ENCODE assay signal across 8 mouse cellular contexts in genomic region chr17:24243311-24243969, GRCm38 (mm10). TPM values are rescaled to one million over a fixed set of nuclear protein-coding genes. Genes with fewer than 3 reads are reported as not detected.
DNase-seq lines count a peak whose midpoint lies in the region; TF ChIP-seq lines count a peak whose summit lies in the region.
"Had no signal": no experiment of that assay in that cellular context is flagged by ENCODE, and none has a peak within 500 bp of the region (broad histone marks: within the 10 kb centered on the region; RNA-seq: fewer than 3 reads in every experiment).

No protein-coding gene starts in this region.

- H3K36me3 ChIP-seq in ES-E14 (ENCODE audit: control insufficient read depth, insufficient read depth, low read length, poor library complexity, severe bottlenecking): peaks cover 76% of the 10 kb centered on the region

- peak; percentile 48 to 54 for DNase-seq in layer of hippocampus, postnatal 10 days (ENCODE audit: low spot score in 2 of 2)
- DNase-seq in layer of hippocampus, postnatal 36 days: no peak
- DNase-seq in ES-E14 (ENCODE audit: low read depth, low spot score): peak; percentile 42
- peak; percentile 27 for DNase-seq in brain, adult 2 months (ENCODE audit: low read depth, low spot score)
- peak; percentile 41 for DNase-seq in lung, postnatal 10 days
- DNase-seq in thymus, postnatal 4 days: peak; percentile 83
- DNase-seq in layer of hippocampus, adult 9-10 months (ENCODE audit: low spot score): no peak

- H3K27ac ChIP-seq in ES-E14 (ENCODE audit: insufficient read depth, low read depth, low read length, poor library complexity, severe bottlenecking): no peak overlapping the region
- H3K27ac ChIP-seq: embryonic facial prominence, embryonic 12.5 days had no signal

- no peaks in the 10 kb centered on the region for H3K9me3 ChIP-seq in ES-E14 (ENCODE audit: control insufficient read depth, insufficient read depth, low read depth, low read length)

- H3K4me3 ChIP-seq in ES-E14 (ENCODE audit: insufficient read depth in 1 of 2, low read depth in 1 of 2, low read length in 2 of 2, poor library complexity in 1 of 2, severe bottlenecking in 1 of 2): no peak overlapping the region
- H3K4me3 ChIP-seq: embryonic facial prominence, embryonic 12.5 days had no signal

- no peak overlapping the region for H3K9ac ChIP-seq in ES-E14 (ENCODE audit: insufficient read depth, low read depth, low read length, poor library complexity, severe bottlenecking)
- H3K9ac ChIP-seq: embryonic facial prominence, embryonic 12.5 days had no signal

- in situ Hi-C loops in ES-E14 (cut with MboI; ENCODE audit: low sequenced_read_pairs in 2 of 2, unreplicated experiment in 2 of 2): no loop called here

- H3K4me1 ChIP-seq in ES-E14 (ENCODE audit: control insufficient read depth in 2 of 2, insufficient read depth in 2 of 2, low read length in 2 of 2, poor library complexity in 1 of 2): no peaks in the 10 kb centered on the region
- H3K4me1 ChIP-seq: embryonic facial prominence, embryonic 12.5 days had no signal

TF ChIP-seq in ES-E14, 5 proteins besides CTCF, POLR2A, EP300 and RAD21:
- no peak for TF ChIP-seq ZNF384 (IDR thresholded peaks at IDR 0.05; ENCODE audit: low read depth, low read length)
- TF ChIP-seq MAFK (IDR thresholded peaks at IDR 0.05; ENCODE audit: insufficient read depth, low read depth, low read length): no peak
- TF ChIP-seq HCFC1 (IDR thresholded peaks at IDR 0.05; ENCODE audit: borderline replicate concordance, insufficient read depth, low read length): no peak
- TF ChIP-seq CHD2 (IDR thresholded peaks at IDR 0.05; ENCODE audit: low read depth, low read length): no peak

RNA-seq across cellular contexts. Expression of gene Ccnf, which starts 7.8 kb away (rescaled TPM):
- total RNA-seq in layer of hippocampus, postnatal 10 days (2021): 1 to 10 TPM; 7.4 to 7.9 TPM
- 1 to 10 TPM; 4.9 to 6.1 TPM for total RNA-seq in layer of hippocampus, postnatal 36 days (2021)
- total RNA-seq in ES-E14 (2012; rRNA removed): 143 and 239 TPM in 2 replicates

RNA-seq across cellular contexts. Expression of gene Tedc2, which starts 22.8 kb away (rescaled TPM):
- total RNA-seq in layer of hippocampus, postnatal 10 days (2021): 10 to 100 TPM in 1 of 2 experiments, 1 to 10 TPM in 1; 9.1 to 13.0 TPM
- total RNA-seq in layer of hippocampus, postnatal 36 days (2021): 1 to 10 TPM; 8.3 to 9.3 TPM
- total RNA-seq in ES-E14 (2012; rRNA removed): 31.3 and 35.8 TPM in 2 replicates

RNA-seq across cellular contexts. Expression of gene Ntn3, which starts 34.1 kb away (rescaled TPM):
- 10 to 100 TPM; 13.5 to 14.4 TPM for total RNA-seq in layer of hippocampus, postnatal 10 days (2021)
- 1 to 10 TPM; 8.0 to 9.9 TPM for total RNA-seq in layer of hippocampus, postnatal 36 days (2021)
- 2.7 and 4.1 TPM in 2 replicates for total RNA-seq in ES-E14 (2012; rRNA removed)

RNA-seq across cellular contexts. Expression of gene Tbc1d24, which starts 38.1 kb away (rescaled TPM):
- total RNA-seq in layer of hippocampus, postnatal 10 days (2021): 10 to 100 TPM; 77.7 to 87.8 TPM
- 10 to 100 TPM; 60.9 to 64.6 TPM for total RNA-seq in layer of hippocampus, postnatal 36 days (2021)
- 14.1 and 20.4 TPM in 2 replicates for total RNA-seq in ES-E14 (2012; rRNA removed)

Comparison
In these comparisons a context has a peak if more than half of its experiments do, and no peak if none do; other contexts are left out.
1. DNase-seq: peak in layer of hippocampus, postnatal 10 days (2 of 2), ES-E14 (single experiment), brain, adult 2 months (single experiment), lung, postnatal 10 days (single experiment) and thymus, postnatal 4 days (single experiment); none in layer of hippocampus, postnatal 36 days (0 of 2) and layer of hippocampus, adult 9-10 months (single experiment).
2. RNA of gene Ccnf, which starts 7.8 kb away (total RNA-seq): 143 to 239 TPM in ES-E14; 7.4 to 7.9 TPM in layer of hippocampus, postnatal 10 days and 4.9 to 6.1 TPM in layer of hippocampus, postnatal 36 days; every median in the first group is over 10 times any median in the second.